Mouse (Mus musculus): ENCODE measurements around the gene Haus6.

DNA sequence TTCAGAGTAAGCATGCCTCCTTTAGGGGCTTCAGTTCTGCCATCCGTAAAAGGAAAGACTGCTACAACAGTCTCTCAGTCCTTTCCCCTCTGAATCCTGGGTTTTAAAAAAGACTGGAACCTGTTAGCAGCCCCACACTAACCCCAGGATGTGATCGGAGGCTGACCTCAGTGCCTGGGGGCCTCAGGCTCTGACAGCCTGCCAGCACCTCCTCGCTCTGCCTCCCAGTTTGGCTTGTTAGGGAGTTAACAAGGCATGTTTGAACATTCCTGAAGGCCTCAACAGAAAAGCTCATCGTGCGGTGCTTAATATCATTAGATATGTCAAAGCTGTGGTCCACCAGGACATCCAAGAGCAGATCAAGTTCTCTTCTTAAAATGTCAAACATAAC is 77.8 kb downstream of the Haus6 start:
- TF ChIP-seq CTCF (IDR thresholded peaks at IDR 0.05; ENCODE audit: low read depth, low read length) (no peak), GATA1 (IDR thresholded peaks at IDR 0.05; ENCODE audit: borderline replicate concordance, low read length) (no peak)

All from G1E (cell line).